Mouse (Mus musculus): ENCODE results near the gene Akap7. TPM values are rescaled to one million over a fixed set of nuclear protein-coding genes. Genes with fewer than 3 reads are reported as not detected.
"Not testable (repeated sequence)": the region's sequence is repeated elsewhere in the genome, so short reads cannot be mapped to it uniquely, and the experiment has no call there.

The Akap7 gene
- polyA plus RNA-seq, 1 experiment from 2014 or later = 17.5 TPM

DNA sequence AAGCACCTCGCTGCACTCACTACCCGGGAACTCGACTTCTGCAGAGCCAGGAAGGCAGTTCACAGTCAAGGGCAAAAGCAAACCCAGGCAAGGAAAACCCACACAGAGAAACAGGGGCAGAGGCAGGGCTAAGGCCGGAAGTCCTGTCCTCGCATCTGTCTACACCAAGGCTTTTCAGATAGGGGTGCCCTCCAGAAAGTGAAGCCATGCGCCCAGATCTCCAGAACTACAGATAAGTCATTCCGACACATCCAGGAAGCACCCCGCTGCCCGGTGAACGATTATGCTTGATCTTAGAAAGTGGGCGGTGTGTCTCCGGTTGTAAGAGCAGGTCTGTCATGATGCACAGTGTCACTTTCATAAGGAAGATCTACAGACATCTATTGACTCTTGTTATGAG is 109.1 kb downstream of the Akap7 start:
- Histone ChIP-seq H3K9me3 (replicated peaks) (no peaks in the 10 kb centered on the region), H3K36me3 (no peaks in the 10 kb centered on the region), H3K4me3 (no peak overlapping the region), H3K27me3 (ENCODE audit: low read depth, poor library complexity, severe bottlenecking) (peaks cover 25% of the 10 kb centered on the region), H3K4me1 (peaks cover 11% of the 10 kb centered on the region), H3K27ac (replicated peaks) (no peak overlapping the region)
- DNase-seq (ENCODE audit: low spot score) = no peak
- WGBS = 83% methylated on average over 12 of the region's 12 CpGs

- Histone ChIP-seq H3K27ac (replicated peaks) (no peak overlapping the region), H3K9me3 (replicated peaks) (no peaks in the 10 kb centered on the region), H3K4me3 (no peak overlapping the region), H3K36me3 (no peaks in the 10 kb centered on the region), H3K4me1 (peaks cover 11% of the 10 kb centered on the region), H3K27me3 (ENCODE audit: low read depth, poor library complexity, severe bottlenecking) (peaks cover 25% of the 10 kb centered on the region)
- DNase-seq (ENCODE audit: low spot score) = no peak
- WGBS = 74% methylated on average over 9 of the region's 9 CpGs
Measured at GRCm38 (mm10) chr10:25198048-25198447, 109.6 kb downstream of the Akap7 start.

GRCm38 (mm10) chr10:25192180-25193073 is 115.2 kb downstream of the Akap7 start:
- no peak for DNase-seq (ENCODE audit: low spot score)
- no peaks in the 10 kb centered on the region for H3K27me3 ChIP-seq (ENCODE audit: low read depth, poor library complexity, severe bottlenecking)
- H3K4me1 ChIP-seq = no peaks in the 10 kb centered on the region
- H3K9me3 ChIP-seq (replicated peaks) = no peaks in the 10 kb centered on the region
- H3K27ac ChIP-seq (replicated peaks) = no peak overlapping the region
- no peaks in the 10 kb centered on the region for H3K36me3 ChIP-seq
- WGBS = 83% methylated on average over 5 of the region's 5 CpGs
- no peak overlapping the region for H3K4me3 ChIP-seq

GRCm38 (mm10) chr10:25191166-25191565 is 116.5 kb downstream of the Akap7 start:
- Histone ChIP-seq H3K9me3 (replicated peaks) (no peaks in the 10 kb centered on the region), H3K4me3 (no peak overlapping the region), H3K27me3 (ENCODE audit: low read depth, poor library complexity, severe bottlenecking) (no peaks in the 10 kb centered on the region), H3K4me1 (no peaks in the 10 kb centered on the region), H3K27ac (replicated peaks) (no peak overlapping the region), H3K36me3 (no peaks in the 10 kb centered on the region)
- no peak for DNase-seq (ENCODE audit: low spot score)
- WGBS = 93% methylated on average over 4 of the region's 4 CpGs

DNA sequence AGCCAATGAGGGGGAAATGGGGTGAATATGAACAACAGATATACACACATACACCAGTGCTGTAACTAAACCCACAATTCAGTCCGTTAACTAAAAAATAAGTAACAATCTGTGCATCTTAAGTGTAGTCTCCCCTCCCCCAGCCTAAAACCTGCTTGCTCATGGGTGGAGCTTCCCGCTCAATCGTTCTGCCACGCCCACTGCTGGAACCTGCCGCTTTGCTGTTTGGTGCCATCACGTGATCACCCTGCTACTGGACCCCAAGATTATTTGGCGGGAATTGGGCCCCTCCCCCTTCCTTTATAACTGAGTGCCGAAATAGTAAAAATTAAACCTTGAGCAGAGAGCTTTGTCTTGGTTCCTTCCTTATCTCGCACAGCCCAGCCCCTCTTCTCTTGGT is 121.4 kb downstream of the Akap7 start:
- not testable (repeated sequence) for H3K4me1 ChIP-seq; H3K4me3 ChIP-seq; H3K27ac ChIP-seq (replicated peaks); DNase-seq (ENCODE audit: low spot score); H3K9me3 ChIP-seq (replicated peaks); H3K36me3 ChIP-seq; H3K27me3 ChIP-seq (ENCODE audit: low read depth, poor library complexity, severe bottlenecking)
- WGBS = 69% methylated on average over 9 of the region's 9 CpGs

- Histone ChIP-seq H3K36me3 (no peaks in the 10 kb centered on the region), H3K4me1 (no peaks in the 10 kb centered on the region), H3K4me3 (no peak overlapping the region), H3K9me3 (replicated peaks) (no peaks in the 10 kb centered on the region), H3K27me3 (ENCODE audit: low read depth, poor library complexity, severe bottlenecking) (no peaks in the 10 kb centered on the region), H3K27ac (replicated peaks) (no peak overlapping the region)
- 88% methylated on average over 4 of the region's 4 CpGs for WGBS
- DNase-seq (ENCODE audit: low spot score) = no peak
Measured at GRCm38 (mm10) chr10:25185691-25186090, 122.0 kb downstream of the Akap7 start.

DNA sequence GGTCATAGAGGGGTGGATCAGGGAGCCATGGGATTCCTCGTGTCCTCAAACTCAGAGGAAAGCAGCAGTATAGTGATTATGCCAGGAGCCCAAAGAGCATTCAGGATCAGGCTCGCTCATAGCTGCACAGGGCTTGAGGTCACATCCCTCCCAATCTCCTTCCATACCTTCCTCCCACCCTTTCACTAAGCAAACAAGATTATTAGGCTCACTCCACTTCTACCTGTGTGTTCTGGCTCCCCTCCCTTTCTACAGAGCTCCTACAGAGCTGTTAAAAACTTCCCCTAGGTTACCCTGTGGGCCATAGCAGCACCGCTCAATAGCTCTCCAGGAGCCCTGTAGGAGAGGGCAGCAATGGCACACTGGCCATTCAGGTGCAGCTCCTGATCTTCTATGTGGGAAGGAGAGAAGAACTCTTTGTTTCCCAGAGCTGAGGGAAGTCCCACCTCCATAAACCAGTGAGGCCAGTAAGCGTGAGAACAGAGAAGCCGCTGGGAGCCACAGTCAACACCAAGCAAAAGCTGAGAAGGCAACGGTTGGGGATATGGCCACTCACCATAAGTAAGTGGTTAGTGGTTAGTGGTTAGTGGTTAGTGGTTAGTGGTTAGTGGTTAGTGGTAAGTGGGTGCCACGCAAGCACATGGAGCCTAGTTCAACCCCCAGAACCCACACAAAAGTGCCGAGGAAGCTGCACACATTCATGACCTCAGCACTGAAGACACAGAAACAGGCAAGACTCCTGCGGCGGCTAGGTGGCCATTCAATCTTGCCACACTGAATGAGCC is 122.7 kb downstream of the Akap7 start:
- 80% methylated on average over 10 of the region's 10 CpGs for WGBS

GRCm38 (mm10) chr10:25183271-25183670 is 124.4 kb downstream of the Akap7 start:
- Histone ChIP-seq H3K4me1 (no peaks in the 10 kb centered on the region), H3K4me3 (no peak overlapping the region), H3K27ac (replicated peaks) (no peak overlapping the region), H3K9me3 (replicated peaks) (no peaks in the 10 kb centered on the region), H3K36me3 (no peaks in the 10 kb centered on the region), H3K27me3 (ENCODE audit: low read depth, poor library complexity, severe bottlenecking) (no peaks in the 10 kb centered on the region)
- no peak for DNase-seq (ENCODE audit: low spot score)
- WGBS = 90% methylated on average over 6 of the region's 6 CpGs

More for the DNA sequence above, 122.7 kb downstream of the Akap7 start:
- no peak for DNase-seq (ENCODE audit: low spot score)
- H3K9me3 ChIP-seq (replicated peaks) = no peaks in the 10 kb centered on the region
- H3K4me1 ChIP-seq = no peaks in the 10 kb centered on the region
- H3K27me3 ChIP-seq (ENCODE audit: low read depth, poor library complexity, severe bottlenecking) = no peaks in the 10 kb centered on the region
- no peak overlapping the region for H3K4me3 ChIP-seq
- H3K36me3 ChIP-seq = no peaks in the 10 kb centered on the region
- no peak overlapping the region for H3K27ac ChIP-seq (replicated peaks)

GRCm38 (mm10) chr10:25179030-25179429 is 128.6 kb downstream of the Akap7 start:
- DNase-seq (ENCODE audit: low spot score) = no peak
- H3K4me1 ChIP-seq = no peaks in the 10 kb centered on the region
- H3K36me3 ChIP-seq = no peaks in the 10 kb centered on the region
- 80% methylated on average over 4 of the region's 4 CpGs for WGBS
- H3K27me3 ChIP-seq (ENCODE audit: low read depth, poor library complexity, severe bottlenecking) = no peaks in the 10 kb centered on the region
- H3K27ac ChIP-seq (replicated peaks) = no peak overlapping the region
- H3K9me3 ChIP-seq (replicated peaks) = no peaks in the 10 kb centered on the region
- H3K4me3 ChIP-seq = no peak overlapping the region

- Histone ChIP-seq H3K4me1 (no peaks in the 10 kb centered on the region), H3K9me3 (replicated peaks) (no peaks in the 10 kb centered on the region), H3K27ac (replicated peaks) (no peak overlapping the region), H3K27me3 (ENCODE audit: low read depth, poor library complexity, severe bottlenecking) (no peaks in the 10 kb centered on the region), H3K4me3 (no peak overlapping the region), H3K36me3 (no peaks in the 10 kb centered on the region)
- 84% methylated on average over 5 of the region's 5 CpGs for whole genome bisulfite sequencing
- no peak for DNase-seq (ENCODE audit: low spot score)
Measured at GRCm38 (mm10) chr10:25177270-25177669, 130.4 kb downstream of the Akap7 start.

GRCm38 (mm10) chr10:25174872-25175271 is 132.8 kb downstream of the Akap7 start:
- 85% methylated on average over 2 of the region's 2 CpGs for WGBS
- no peak for DNase-seq (ENCODE audit: low spot score)

GRCm38 (mm10) chr10:25167365-25168194 is 140.1 kb downstream of the Akap7 start:
- 77% methylated on average over 6 of the region's 6 CpGs for WGBS

More at GRCm38 (mm10) chr10:25174872-25175271, 132.8 kb downstream of the Akap7 start:
- H3K9me3 ChIP-seq (replicated peaks) = no peaks in the 10 kb centered on the region
- no peak overlapping the region for H3K27ac ChIP-seq (replicated peaks)
- H3K27me3 ChIP-seq (ENCODE audit: low read depth, poor library complexity, severe bottlenecking) = no peaks in the 10 kb centered on the region
- no peaks in the 10 kb centered on the region for H3K4me1 ChIP-seq
- no peaks in the 10 kb centered on the region for H3K36me3 ChIP-seq
- no peak overlapping the region for H3K4me3 ChIP-seq

More at GRCm38 (mm10) chr10:25167365-25168194, 140.1 kb downstream of the Akap7 start:
- DNase-seq (ENCODE audit: low spot score) = no peak
- Histone ChIP-seq H3K4me1 (0 out of 2 replicates have a peak, but pooled peaks cover 3% of the 10 kb centered on the region), H3K27me3 (ENCODE audit: low read depth, poor library complexity, severe bottlenecking) (no peaks in the 10 kb centered on the region), H3K9me3 (replicated peaks) (no peaks in the 10 kb centered on the region), H3K27ac (replicated peaks) (no peak overlapping the region), H3K4me3 (no peak overlapping the region), H3K36me3 (no peaks in the 10 kb centered on the region)

Measured in midbrain, embryonic 10.5 days (tissue).